Mouse (Mus musculus): ENCODE measurements at regions not wholly inside any gene's neighbourhood (a gene's known extent, or its start where the extent isn't known, plus 50 kb on each side); places are given as distances from the start of the nearest gene placed in this dataset.

DNA sequence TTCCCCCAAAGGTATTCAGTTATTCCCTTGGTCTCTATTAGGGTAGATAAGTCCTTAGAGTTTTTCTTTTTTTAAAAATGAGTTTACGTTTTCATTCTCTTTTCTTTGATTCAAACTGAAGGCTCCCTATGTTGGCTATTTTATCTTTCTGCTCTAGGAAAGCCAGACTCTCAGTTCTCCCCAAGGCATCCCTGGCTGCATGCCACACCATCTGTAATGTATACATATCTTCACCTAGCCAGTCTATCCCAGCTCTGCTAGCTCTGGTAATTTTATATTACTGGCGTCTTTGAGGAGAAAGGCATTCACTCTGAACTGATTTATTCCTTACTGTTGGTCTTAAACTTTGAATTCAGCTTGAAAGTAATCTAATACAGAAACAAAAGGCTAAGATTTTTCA lies 65.2 kb upstream of the Cabcoco1 start:
- H3K9me3 ChIP-seq (ENCODE audit: control insufficient read depth, low read length): no peaks in the 10 kb centered on the region
- H3K4me3 ChIP-seq (ENCODE audit: low read length): no peak overlapping the region
- H3K9ac ChIP-seq (ENCODE audit: low read depth, low read length): no peak overlapping the region
- ATAC-seq: no peak
- no peak overlapping the region for H3K4me2 ChIP-seq (ENCODE audit: low read depth, low read length)
- H3K36me3 ChIP-seq (ENCODE audit: control insufficient read depth, insufficient read depth, low read length): no peaks in the 10 kb centered on the region
- no peaks in the 10 kb centered on the region for H3K27me3 ChIP-seq (replicated peaks; ENCODE audit: control insufficient read depth, insufficient read depth, low read length)
- 47% methylated on average over 2 of the region's 2 CpGs for WGBS
- H3K27ac ChIP-seq (ENCODE audit: low read length): no peak overlapping the region
- no peaks in the 10 kb centered on the region for H3K4me1 ChIP-seq (ENCODE audit: control insufficient read depth, insufficient read depth, low read length)

DNA sequence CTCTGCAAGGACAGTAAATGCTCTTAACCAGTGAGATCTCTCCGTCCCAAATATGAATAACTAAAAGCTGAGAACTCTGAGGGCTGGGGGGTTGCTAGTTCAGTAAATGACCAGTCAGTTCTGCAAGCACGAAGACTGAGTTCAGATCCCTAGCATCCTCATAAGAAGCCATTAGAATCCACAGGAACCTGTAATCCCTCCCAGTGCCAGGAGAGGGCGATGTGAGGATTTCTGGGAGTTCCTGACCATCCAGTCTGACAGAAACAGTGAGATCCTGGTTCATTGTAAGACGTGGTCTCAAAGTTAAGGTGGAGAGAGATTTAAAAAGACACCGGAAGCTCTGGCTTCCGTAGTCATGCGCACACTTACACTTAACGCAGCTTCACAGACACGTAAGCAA lies 70.2 kb upstream of the Cabcoco1 start:
- ATAC-seq: no peak
- no peaks in the 10 kb centered on the region for H3K4me1 ChIP-seq (ENCODE audit: control insufficient read depth, insufficient read depth, low read length)

DNA sequence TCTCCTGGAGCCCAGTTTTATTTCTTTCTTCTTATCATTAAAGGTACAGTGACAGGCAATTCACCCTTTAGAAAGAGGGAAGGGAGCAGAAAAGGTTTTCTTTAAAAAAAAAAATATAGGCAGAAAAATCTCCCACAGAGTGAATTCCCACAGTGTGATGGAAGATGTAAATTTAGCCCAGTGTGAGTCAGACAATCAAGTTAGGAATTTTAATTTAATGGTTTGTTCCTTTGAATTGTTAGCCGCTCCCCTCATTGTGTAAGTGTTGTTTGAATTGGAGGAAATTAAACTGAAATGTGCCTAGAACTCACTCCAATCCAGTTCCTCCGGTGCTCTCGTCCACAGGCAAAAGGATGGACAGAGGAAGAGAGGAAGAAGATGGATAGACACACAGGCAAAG lies 71.0 kb upstream of the Cabcoco1 start:
- Histone ChIP-seq H3K36me3 (ENCODE audit: control insufficient read depth, insufficient read depth, low read length) (no peaks in the 10 kb centered on the region), H3K4me3 (ENCODE audit: low read length) (no peak overlapping the region), H3K9me3 (ENCODE audit: control insufficient read depth, low read length) (no peaks in the 10 kb centered on the region), H3K27ac (ENCODE audit: low read length) (no peak overlapping the region), H3K27me3 (replicated peaks; ENCODE audit: control insufficient read depth, insufficient read depth, low read length) (no peaks in the 10 kb centered on the region), H3K4me2 (ENCODE audit: low read depth, low read length) (no peak overlapping the region), H3K4me1 (ENCODE audit: control insufficient read depth, insufficient read depth, low read length) (no peaks in the 10 kb centered on the region), H3K9ac (ENCODE audit: low read depth, low read length) (no peak overlapping the region)
- 84% methylated on average over 3 of the region's 3 CpGs for WGBS
- no peak for ATAC-seq

More for the DNA sequence above, 70.2 kb upstream of the Cabcoco1 start:
- Histone ChIP-seq H3K9ac (ENCODE audit: low read depth, low read length) (no peak overlapping the region), H3K36me3 (ENCODE audit: control insufficient read depth, insufficient read depth, low read length) (no peaks in the 10 kb centered on the region), H3K27me3 (replicated peaks; ENCODE audit: control insufficient read depth, insufficient read depth, low read length) (no peaks in the 10 kb centered on the region), H3K27ac (ENCODE audit: low read length) (no peak overlapping the region), H3K4me3 (ENCODE audit: low read length) (no peak overlapping the region), H3K9me3 (ENCODE audit: control insufficient read depth, low read length) (no peaks in the 10 kb centered on the region), H3K4me2 (ENCODE audit: low read depth, low read length) (no peak overlapping the region)
- 88% methylated on average over 9 of the region's 9 CpGs for WGBS

DNA sequence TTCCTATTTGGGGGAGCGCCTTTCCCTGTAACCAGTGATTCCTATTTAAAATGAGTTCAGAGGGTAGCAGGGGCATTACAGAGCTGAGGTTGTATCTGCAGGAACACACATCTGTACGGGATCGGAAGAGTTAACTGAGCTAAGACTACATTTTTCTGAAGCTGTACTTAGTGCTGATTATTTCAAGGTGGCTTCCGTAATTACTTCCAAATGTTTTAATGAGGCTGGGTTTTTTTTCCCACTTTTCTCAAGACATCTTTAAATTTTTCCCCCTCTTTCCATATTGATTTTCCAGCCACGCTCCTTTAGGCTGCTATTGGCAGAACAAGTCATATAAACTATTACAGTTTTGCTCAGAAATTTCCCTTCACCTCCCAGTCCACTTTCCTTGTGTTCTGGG lies 82.1 kb upstream of the Cabcoco1 start:
- Histone ChIP-seq H3K4me3 (ENCODE audit: low read length) (no peak overlapping the region), H3K27me3 (replicated peaks; ENCODE audit: control insufficient read depth, insufficient read depth, low read length) (no peaks in the 10 kb centered on the region), H3K36me3 (ENCODE audit: control insufficient read depth, insufficient read depth, low read length) (no peaks in the 10 kb centered on the region), H3K4me1 (ENCODE audit: control insufficient read depth, insufficient read depth, low read length) (no peaks in the 10 kb centered on the region), H3K9ac (ENCODE audit: low read depth, low read length) (no peak overlapping the region), H3K4me2 (ENCODE audit: low read depth, low read length) (no peak overlapping the region), H3K27ac (ENCODE audit: low read length) (no peak overlapping the region), H3K9me3 (ENCODE audit: control insufficient read depth, low read length) (no peaks in the 10 kb centered on the region)
- 89% methylated on average over 5 of the region's 5 CpGs for WGBS
- ATAC-seq: no peak

DNA sequence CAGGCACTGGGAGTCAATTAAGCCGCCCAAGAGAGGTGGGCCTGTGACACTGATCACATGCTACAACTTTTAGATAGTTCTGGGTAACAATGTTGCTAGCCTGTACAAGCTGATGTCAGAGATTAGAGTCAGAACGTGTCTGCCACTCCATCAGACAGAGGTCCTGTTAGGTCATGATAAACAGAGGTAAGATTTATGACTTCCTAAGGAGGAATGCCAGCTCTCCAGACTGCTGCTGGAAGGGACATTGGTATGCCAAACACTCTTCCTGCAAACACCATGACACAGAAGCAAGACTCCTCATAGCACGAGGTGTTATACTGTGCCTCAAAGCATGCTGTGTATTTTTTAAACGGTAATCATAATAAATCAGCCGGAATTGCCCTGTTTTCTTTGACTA lies 83.6 kb upstream of the Cabcoco1 start:
- Histone ChIP-seq H3K4me1 (ENCODE audit: control insufficient read depth, insufficient read depth, low read length) (no peaks in the 10 kb centered on the region), H3K36me3 (ENCODE audit: control insufficient read depth, insufficient read depth, low read length) (no peaks in the 10 kb centered on the region), H3K4me3 (ENCODE audit: low read length) (no peak overlapping the region), H3K27me3 (replicated peaks; ENCODE audit: control insufficient read depth, insufficient read depth, low read length) (no peaks in the 10 kb centered on the region), H3K27ac (ENCODE audit: low read length) (no peak overlapping the region), H3K9ac (ENCODE audit: low read depth, low read length) (no peak overlapping the region), H3K4me2 (ENCODE audit: low read depth, low read length) (no peak overlapping the region), H3K9me3 (ENCODE audit: control insufficient read depth, low read length) (no peaks in the 10 kb centered on the region)
- 30% methylated on average over 5 of the region's 5 CpGs for WGBS
- no peak for ATAC-seq

DNA sequence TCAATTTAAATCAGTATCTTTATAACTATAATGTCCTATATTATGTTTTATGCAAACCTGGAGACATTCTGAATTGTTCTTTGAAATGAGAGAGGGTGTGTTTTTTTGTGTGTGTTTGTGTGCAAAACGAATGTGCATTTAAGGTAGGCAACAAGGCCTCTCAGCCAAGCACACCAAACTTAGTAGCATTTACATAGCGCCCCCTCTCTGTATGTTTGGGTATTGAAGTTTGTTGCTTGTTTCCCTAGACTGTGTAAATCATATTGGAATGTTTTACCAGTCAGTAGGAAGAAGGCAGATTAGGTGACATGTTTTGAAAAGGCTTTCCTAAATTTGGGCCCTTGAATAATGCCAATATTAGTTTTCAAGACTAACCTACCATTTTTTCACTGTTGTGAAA lies 84.1 kb upstream of the Cabcoco1 start:
- Histone ChIP-seq H3K27me3 (replicated peaks; ENCODE audit: control insufficient read depth, insufficient read depth, low read length) (no peaks in the 10 kb centered on the region), H3K36me3 (ENCODE audit: control insufficient read depth, insufficient read depth, low read length) (no peaks in the 10 kb centered on the region), H3K4me2 (ENCODE audit: low read depth, low read length) (no peak overlapping the region), H3K9me3 (ENCODE audit: control insufficient read depth, low read length) (no peaks in the 10 kb centered on the region), H3K4me1 (ENCODE audit: control insufficient read depth, insufficient read depth, low read length) (no peaks in the 10 kb centered on the region), H3K9ac (ENCODE audit: low read depth, low read length) (no peak overlapping the region), H3K27ac (ENCODE audit: low read length) (no peak overlapping the region), H3K4me3 (ENCODE audit: low read length) (no peak overlapping the region)
- ATAC-seq: no peak
- 34% methylated on average over 2 of the region's 2 CpGs for WGBS

DNA sequence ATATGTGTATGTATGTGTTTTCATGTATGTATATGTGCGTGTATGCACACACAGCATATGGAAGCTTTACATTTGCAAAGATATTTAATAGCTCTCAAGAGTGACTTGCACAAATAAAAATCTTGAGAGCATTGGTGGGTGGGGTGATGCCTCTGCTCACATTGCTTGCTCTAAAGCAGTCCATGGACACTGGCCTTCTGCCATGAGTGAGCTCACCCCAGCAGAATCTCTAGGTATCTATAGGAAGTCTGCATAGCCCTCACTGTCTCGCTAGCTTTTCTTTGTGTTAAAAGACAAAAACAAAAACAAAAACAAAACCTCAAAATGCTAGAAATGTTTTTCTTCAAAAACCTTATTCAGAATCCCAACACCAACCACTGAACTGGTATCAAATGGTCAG lies 87.8 kb upstream of the Cabcoco1 start:
- no peaks in the 10 kb centered on the region for H3K9me3 ChIP-seq (ENCODE audit: control insufficient read depth, low read length)
- no peaks in the 10 kb centered on the region for H3K4me1 ChIP-seq (ENCODE audit: control insufficient read depth, insufficient read depth, low read length)
- H3K36me3 ChIP-seq (ENCODE audit: control insufficient read depth, insufficient read depth, low read length): no peaks in the 10 kb centered on the region
- WGBS: 78% methylated on average over 2 of the region's 2 CpGs
- H3K27me3 ChIP-seq (replicated peaks; ENCODE audit: control insufficient read depth, insufficient read depth, low read length): no peaks in the 10 kb centered on the region
- no peak overlapping the region for H3K4me2 ChIP-seq (ENCODE audit: low read depth, low read length)
- H3K27ac ChIP-seq (ENCODE audit: low read length): no peak overlapping the region
- no peak overlapping the region for H3K4me3 ChIP-seq (ENCODE audit: low read length)
- no peak for ATAC-seq
- no peak overlapping the region for H3K9ac ChIP-seq (ENCODE audit: low read depth, low read length)

DNA sequence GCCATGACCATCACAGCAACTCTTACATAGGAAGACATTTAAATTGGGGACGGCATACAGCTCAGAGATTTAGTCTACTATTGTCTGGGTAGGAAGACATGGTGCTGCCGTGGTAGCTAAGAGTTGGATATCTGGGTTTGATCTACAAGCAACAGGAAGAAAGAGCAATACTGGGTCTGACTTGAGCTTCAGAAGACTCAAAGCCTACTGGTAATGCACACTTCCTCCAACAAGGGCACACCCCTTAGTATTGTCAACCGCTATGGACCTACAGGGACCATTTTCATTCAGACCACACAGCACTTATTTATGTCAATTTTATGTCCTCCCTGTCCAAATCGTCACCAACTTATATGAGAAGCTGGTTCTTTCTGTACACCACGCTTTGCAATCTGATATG lies 90.3 kb upstream of the Tmem26 start:
- Histone ChIP-seq H3K36me3 (ENCODE audit: control insufficient read depth, insufficient read depth, low read length) (no peaks in the 10 kb centered on the region), H3K27me3 (replicated peaks; ENCODE audit: control insufficient read depth, insufficient read depth, low read length) (no peaks in the 10 kb centered on the region), H3K4me3 (ENCODE audit: low read length) (no peak overlapping the region), H3K4me2 (ENCODE audit: low read depth, low read length) (no peak overlapping the region), H3K9ac (ENCODE audit: low read depth, low read length) (no peak overlapping the region), H3K4me1 (ENCODE audit: control insufficient read depth, insufficient read depth, low read length) (no peaks in the 10 kb centered on the region), H3K9me3 (ENCODE audit: control insufficient read depth, low read length) (no peaks in the 10 kb centered on the region), H3K27ac (ENCODE audit: low read length) (no peak overlapping the region)
- no peak for ATAC-seq
- 86% methylated on average over 5 of the region's 5 CpGs for WGBS

DNA sequence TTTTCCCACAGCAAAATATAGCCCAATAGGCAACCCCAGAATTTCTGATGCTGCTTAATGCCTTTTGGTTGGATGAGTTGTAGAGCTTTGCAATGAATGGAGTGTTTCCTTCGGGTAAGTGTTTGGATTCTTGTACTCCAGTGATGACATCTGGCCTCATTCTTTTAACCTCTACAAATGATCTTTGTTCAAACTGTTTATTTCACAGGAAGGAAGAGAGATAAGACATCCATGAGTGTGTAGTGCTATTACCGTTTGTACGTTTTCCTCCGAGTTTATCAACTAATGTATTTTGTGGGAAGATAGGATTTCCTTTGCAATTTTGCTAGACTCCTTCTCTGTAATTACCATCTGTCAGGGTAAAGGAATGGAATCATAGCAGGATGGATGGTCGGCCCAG lies 70.7 kb upstream of the Tmem26 start:
- no peaks in the 10 kb centered on the region for H3K27me3 ChIP-seq (replicated peaks; ENCODE audit: control insufficient read depth, insufficient read depth, low read length)
- no peak overlapping the region for H3K9ac ChIP-seq (ENCODE audit: low read depth, low read length)
- H3K36me3 ChIP-seq (ENCODE audit: control insufficient read depth, insufficient read depth, low read length): no peaks in the 10 kb centered on the region
- ATAC-seq: no peak
- WGBS: 40% methylated on average over 5 of the region's 5 CpGs
- no peaks in the 10 kb centered on the region for H3K9me3 ChIP-seq (ENCODE audit: control insufficient read depth, low read length)
- H3K4me3 ChIP-seq (ENCODE audit: low read length): no peak overlapping the region
- no peak overlapping the region for H3K27ac ChIP-seq (ENCODE audit: low read length)
- no peak overlapping the region for H3K4me2 ChIP-seq (ENCODE audit: low read depth, low read length)
- H3K4me1 ChIP-seq (ENCODE audit: control insufficient read depth, insufficient read depth, low read length): no peaks in the 10 kb centered on the region

DNA sequence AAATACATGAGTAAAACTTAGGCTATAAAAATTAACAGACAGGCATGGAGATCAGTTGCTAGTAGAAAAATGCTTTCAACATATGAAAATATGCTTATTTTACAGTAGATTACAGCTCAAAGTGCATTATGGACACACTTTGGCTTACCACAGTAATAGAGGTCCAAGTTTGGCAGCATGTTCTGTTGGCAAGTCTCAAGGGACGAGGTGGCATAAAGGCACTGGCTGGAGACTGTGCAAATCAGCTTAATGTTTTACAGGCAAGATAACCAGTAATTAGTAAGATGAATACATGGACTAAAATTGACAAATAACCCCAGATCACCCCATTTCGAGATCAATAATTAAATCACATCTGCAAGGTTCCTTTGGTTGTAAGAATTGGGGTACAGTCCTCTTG lies 68.0 kb upstream of the Tmem26 start:
- ATAC-seq: no peak
- no peak overlapping the region for H3K27ac ChIP-seq (ENCODE audit: low read length)
- no peak overlapping the region for H3K4me2 ChIP-seq (ENCODE audit: low read depth, low read length)
- no peak overlapping the region for H3K4me3 ChIP-seq (ENCODE audit: low read length)
- H3K9ac ChIP-seq (ENCODE audit: low read depth, low read length): no peak overlapping the region
- no peaks in the 10 kb centered on the region for H3K4me1 ChIP-seq (ENCODE audit: control insufficient read depth, insufficient read depth, low read length)
- H3K27me3 ChIP-seq (replicated peaks; ENCODE audit: control insufficient read depth, insufficient read depth, low read length): no peaks in the 10 kb centered on the region
- H3K9me3 ChIP-seq (ENCODE audit: control insufficient read depth, low read length): no peaks in the 10 kb centered on the region
- 78% methylated on average over 2 of the region's 2 CpGs for WGBS
- H3K36me3 ChIP-seq (ENCODE audit: control insufficient read depth, insufficient read depth, low read length): no peaks in the 10 kb centered on the region

Data from intestine, embryonic 16.5 days (tissue).